Mouse (Mus musculus) layer of hippocampus, adult 9-10 months (tissue): Measurements from ENCODE around the gene Myh11.

ENCODE experiments used
- DNase-seq: peaks from one replicate; pipeline ENCODE4 v3.0.0; 2022; ENCODE audit warnings: low spot score

The Myh11 gene

GRCm38 (mm10) chr16:14265203-14265920 is 25.8 kb downstream of the Myh11 start:
- DNase-seq, result no peak

GRCm38 (mm10) chr16:14264504-14264903 is 26.7 kb downstream of the Myh11 start:
- no peak for DNase-seq

- no peak for DNase-seq
These were observed 27.9 kb downstream of the Myh11 start for GRCm38 (mm10) chr16:14263241-14263640.

- no peak for DNase-seq
These were observed 28.8 kb downstream of the Myh11 start for GRCm38 (mm10) chr16:14262410-14262809.

DNA sequence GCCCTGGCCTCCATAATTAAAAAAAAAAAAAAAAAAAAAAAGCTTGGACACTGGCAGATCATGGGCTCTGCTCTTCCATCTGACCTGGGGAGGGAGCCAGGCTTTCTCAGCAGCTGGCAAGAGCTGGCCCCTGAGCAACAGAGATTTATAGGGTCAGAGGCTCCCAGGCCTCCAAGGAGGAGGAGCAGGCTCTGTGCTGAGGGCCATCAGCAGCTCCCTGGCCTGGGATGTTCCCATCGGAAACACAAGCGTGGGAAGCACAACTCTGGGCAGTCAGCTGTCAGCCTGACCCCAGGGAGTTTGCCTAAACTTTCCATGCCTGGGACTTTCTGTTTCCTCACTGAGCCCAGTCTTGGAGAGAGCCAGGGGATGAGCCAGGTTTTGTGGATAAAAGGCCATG is 32.3 kb downstream of the Myh11 start:
- no peak for DNase-seq

DNA sequence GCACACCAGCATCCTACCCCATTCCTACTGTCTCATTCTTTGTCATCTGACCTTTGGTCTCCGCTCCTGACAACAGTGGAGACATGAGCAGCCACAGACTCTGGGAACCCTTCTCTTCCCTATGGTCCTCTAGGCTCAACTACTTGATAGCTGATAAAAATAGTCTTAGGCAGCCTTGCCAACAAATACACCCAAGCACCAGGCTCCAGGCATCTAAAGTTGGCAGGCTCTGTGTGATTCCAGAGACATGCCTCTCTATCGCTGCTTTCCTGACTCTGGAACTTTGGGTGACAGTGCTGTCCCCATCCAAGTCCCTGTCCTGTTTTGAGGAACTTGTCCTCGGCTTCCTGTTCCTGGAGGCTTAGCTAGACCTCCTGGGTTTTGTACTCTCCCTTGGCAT is 37.6 kb downstream of the Myh11 start:
- no peak for DNase-seq

DNA sequence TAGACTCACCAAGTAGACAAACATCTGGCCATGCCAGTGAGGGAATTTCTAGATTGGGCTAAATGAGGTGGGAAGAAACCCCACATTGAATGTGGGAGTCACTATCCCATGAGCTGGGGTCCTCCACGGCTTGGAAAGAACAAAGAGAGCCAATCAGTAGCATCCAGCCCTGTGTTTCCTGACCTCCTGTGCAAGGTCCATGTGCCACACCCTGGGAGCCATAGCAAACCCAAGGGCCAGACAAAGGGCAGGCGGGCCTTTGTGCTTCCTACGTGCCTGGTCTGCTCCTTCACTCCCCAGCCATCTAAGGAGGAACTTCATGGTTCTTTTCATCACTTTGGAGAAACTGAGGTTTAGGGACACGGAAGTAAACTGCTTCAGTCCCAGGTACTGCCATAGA is 38.3 kb downstream of the Myh11 start:
- DNase-seq, result no peak

- DNase-seq, result no peak
These were observed 41.3 kb downstream of the Myh11 start for GRCm38 (mm10) chr16:14249913-14250312.

DNA sequence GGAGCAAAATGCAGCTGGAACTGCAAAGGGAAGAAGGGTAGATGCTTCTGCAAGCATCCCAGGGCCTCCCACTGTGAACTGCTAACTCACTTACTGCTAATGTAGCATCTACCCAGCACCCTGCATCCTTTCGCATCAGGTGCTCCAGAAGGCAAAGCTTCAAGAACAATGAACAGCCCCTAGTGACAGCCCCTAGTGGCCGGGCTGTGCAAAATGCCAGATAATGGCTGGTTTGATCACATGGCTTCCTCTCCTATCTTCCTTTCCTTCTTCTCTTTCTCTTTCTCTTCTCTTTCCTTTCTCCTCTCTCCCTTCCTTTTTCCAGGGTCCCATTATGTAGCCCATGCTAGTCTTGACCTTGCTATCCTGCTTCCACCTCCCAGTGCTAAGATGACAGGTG is 48.6 kb downstream of the Myh11 start:
- no peak for DNase-seq

DNA sequence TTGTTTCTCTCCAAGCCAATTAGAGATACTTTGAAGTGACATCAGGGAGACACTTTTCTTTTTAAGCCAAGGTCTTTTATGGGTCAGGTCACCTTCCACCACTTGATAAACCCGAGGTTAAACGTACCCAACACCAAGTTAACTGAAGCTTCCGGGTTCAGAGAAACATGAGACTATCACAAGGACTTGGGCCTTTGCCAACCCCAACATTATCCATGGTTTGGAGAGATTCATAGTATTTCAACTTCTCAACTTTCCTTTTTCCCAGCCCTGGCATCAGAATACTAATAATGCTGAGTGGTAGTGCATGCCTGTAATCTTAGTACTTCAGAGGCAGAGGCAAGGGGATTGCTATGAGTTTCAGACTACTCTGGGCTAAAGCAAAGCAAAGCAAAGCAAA is 49.1 kb downstream of the Myh11 start:
- no peak for DNase-seq

DNA sequence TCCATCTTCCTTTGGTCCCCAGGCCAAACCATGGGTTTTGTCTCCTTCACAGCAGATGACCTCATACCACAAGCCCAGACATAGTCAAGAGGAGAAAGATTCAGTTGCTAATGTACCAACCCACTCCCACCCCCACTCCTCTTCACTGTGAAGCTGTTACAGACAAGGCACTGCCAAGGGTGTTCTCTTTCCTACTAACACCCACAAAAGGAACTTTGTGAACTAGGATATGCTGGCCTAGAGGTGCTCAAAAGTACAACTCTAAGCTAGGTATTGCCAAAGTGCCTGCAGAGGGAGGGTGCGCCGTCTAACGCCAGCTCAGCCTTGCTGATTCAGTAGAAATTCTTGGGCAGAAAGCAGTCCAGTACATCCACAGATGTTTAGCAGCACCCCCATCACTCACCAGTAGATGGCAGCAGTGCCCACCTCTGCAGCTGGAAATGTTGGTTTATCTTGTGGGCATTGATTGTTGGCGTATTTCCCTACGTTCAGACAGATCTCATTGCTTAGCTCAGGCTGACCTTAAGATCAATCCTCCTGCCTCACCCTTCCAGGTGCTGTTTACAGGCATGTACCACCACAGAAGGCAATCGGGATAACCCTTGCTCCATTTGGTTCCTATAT is 54.0 kb downstream of the Myh11 start:
- peak; percentile 76 for DNase-seq

DNA sequence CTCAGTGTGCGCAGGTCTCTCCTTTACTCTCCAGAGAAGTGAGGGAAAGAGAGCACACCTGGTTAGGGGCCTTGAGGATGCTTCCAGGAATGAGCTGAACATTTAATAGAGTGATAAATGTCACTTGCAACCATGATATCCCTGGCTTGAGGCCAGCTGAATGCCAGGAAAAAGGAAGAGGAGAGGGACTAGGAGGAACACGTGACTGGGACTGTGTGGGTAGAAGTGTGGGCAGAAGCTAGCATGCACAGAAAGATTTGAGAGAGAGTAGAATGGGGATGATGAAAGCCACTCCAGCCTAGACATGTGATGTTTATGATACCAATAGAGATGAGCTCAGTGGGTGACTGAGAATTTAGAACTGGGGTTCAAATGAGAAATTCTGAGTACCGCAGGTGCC is 76.0 kb downstream of the Myh11 start:
- DNase-seq, result no peak

DNA sequence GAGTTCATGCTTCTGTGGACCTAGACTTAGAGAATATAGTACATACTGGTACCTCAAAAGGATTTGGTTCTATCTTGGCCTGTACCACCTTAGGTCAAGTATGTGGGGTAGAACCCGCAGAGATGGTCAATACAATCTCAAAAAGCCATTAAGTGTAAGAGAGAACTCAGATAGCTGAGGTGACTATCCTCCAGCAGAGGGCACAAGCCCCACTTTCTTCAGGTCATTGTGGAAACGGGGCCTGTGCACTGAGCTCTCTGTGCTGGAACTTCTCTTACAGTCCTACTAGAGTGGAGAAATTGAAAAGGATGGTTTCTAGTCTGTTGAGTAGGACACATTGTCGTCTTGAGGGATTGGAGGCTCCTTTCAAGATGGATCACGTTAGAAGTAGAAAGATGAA is 92.4 kb downstream of the Myh11 start:
- no peak for DNase-seq

DNA sequence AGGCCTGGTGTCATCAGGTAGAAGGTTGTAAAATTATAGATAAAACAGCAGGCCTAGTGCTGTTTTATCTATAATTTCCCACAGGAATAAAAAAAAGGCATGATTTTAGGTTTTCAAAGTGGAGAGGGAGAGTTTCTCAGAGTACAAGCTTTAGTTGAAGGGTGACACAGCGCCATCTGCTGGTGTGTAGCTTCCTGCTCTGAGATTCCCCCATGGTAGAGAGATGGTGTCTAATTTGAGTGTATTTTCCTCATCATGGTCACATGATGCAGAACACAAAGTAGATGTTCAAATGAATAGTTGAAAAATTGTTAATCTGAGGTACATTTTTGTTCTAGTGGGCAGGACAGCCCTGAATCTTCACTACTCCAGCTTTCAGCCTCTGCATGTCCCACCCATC is 95.7 kb downstream of the Myh11 start:
- peak; percentile 20 for DNase-seq

- DNase-seq, result no peak
These were observed 96.8 kb downstream of the Myh11 start for GRCm38 (mm10) chr16:14194164-14194950.

DNA sequence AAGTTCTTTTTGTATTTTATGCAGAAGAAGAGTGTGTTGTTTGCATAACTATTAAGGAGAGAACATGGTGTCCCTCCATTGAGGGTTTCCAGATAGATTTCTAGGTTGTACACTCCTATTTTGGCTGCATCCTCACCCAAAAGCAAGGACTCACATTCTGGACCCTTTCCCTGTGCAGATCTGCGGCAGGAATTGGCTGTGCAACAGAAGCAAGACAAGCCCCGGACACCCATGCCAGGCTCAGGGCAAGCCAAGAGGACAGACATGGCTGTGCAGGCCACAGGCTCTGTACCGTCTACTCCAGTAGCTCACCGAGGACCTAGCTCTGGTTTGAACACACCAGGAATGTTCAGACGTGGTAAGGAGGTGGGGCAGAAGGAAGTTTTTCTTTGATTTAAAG is 105.7 kb downstream of the Myh11 start:
- no peak for DNase-seq

DNA sequence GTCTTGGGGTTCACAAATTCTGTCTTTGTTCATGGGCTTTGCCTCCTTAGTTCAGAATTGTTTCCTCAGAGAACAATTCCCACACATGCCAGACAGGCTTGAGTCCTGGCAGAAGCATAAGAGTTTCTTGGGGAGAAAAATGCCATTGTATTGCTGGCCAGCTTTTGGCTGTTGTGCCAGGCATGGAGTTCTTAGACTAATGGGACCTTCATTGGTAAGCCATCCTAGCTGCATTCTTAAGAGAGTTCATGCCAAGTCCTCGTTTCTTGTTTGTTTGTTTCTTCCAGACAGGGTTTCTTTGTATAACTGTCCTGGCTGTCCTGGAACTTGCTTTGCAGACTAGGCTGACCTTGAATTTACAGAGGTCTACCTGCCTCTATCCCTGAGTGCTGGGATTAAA is 107.3 kb downstream of the Myh11 start:
- DNase-seq, result no peak

GRCm38 (mm10) chr16:14182360-14182759 is 108.8 kb downstream of the Myh11 start:
- no peak for DNase-seq

- DNase-seq, result no peak
These were observed 110.9 kb downstream of the Myh11 start for GRCm38 (mm10) chr16:14180163-14180733.

DNA sequence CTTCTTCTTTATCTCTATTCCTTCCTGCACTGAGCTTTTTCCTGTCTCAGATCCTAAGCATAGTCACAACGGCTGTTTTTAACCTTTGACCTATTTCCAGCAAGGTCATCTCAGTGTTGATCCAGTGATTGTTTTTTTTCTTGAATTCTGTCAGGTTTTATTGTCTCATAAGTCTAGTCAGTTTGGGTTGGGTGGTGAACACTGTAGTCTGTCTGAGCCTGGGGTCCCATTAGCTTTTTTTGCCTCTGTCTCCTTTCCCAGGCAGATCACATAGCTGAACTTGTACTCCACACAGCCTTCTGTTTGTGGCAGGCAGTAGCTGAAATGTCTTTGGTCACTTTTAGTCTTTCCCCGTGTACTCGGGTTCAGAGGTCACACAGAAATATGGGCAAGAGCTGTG is 113.1 kb downstream of the Myh11 start:
- no peak for DNase-seq

DNA sequence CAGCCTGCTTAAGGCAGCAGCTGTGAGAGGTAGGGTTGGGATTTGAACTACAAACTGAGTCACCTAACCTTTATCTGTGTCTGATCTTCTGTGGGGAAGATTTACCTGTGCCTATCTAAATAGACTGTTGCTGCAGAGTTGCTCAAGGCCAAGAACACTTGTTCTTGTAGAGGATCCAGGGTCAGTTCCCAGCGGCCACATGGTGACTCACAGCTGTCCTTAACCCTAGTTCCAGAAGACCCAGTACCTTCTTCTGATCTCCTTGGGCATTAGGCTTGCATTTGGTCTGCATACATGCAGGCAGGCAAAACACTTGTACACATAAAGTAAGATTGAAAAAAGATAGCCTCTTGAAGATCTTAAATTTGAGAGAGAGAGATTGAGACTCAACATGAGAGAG is 121.5 kb downstream of the Myh11 start:
- no peak for DNase-seq

- DNase-seq, result no peak
These were observed 124.7 kb downstream of the Myh11 start for GRCm38 (mm10) chr16:14166490-14166889.

GRCm38 (mm10) chr16:14163731-14164130 is 127.4 kb downstream of the Myh11 start:
- DNase-seq, result no peak
